Comparison of ENCODE assay signal across 14 mouse cellular contexts in the genomic region with DNA sequence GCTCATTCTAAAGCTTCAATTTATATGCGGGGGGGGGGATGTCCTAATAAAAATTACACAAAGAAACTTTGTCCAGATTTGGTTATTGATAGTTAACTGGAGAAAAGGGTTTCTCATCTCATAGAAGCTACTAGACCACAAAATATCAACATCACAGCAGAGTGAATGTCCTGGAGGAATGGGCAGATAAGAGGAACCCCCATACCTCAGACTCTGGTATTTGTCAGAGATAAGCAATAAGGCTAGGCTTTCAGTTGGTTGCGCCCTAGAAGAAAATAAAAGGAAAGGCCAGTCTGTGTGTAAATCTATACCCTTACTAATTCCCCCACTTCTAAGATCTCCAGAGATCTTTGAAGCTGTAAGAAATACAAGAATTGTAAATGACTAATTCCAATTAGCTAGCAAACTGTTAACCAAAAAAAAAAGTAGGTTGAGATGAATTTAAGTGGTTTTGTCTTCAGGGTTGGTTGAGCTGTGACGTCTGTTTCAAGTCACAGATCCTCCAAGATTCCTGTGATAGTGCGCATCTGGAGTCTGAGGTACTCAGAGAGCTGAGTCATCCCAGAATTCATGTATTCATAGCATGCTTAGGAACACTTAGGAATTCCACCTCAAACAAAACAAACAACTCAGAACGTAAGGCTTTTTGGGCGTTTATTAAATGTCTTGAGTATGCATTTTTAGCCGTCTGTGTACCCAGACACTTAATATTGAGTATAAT.
DNase-seq lines count a peak whose midpoint lies in the region; ATAC-seq and TF ChIP-seq lines count a peak whose summit lies in the region.
"Had no signal": no experiment of that assay in that cellular context is flagged by ENCODE, and none has a peak within 500 bp of the region (broad histone marks: within the 10 kb centered on the region; RNA-seq: fewer than 3 reads in every experiment).

No protein-coding gene starts in this region.

- peaks cover 0 to 69% of the 10 kb centered on the region in 2 experiments; a peak in 2 of 4 replicates for H3K36me3 ChIP-seq in MEL (ENCODE audit: control insufficient read depth in 1 of 2, insufficient read depth in 2 of 2, low read length in 2 of 2)
- H3K36me3 ChIP-seq in liver, embryonic 15.5 days (replicated peaks): no peaks in the 10 kb centered on the region
- H3K36me3 ChIP-seq in hindbrain, embryonic 14.5 days (replicated peaks; ENCODE audit: control insufficient read depth, insufficient read depth): no peaks in the 10 kb centered on the region
- H3K36me3 ChIP-seq in hindbrain, embryonic 16.5 days (ENCODE audit: control insufficient read depth, insufficient read depth, low read length): no peaks in the 10 kb centered on the region

- peak overlapping the region; percentile 51 for H3K4me2 ChIP-seq in liver, embryonic 15.5 days
- H3K4me2 ChIP-seq in hindbrain, embryonic 14.5 days (replicated peaks): no peak overlapping the region
- H3K4me2 ChIP-seq in hindbrain, embryonic 16.5 days (ENCODE audit: low read length): no peak overlapping the region

- WGBS in liver, embryonic 15.5 days (ENCODE audit: insufficient replicate concordance): 23% methylated on average over 7 of the region's 7 CpGs
- 84% methylated on average over 7 of the region's 7 CpGs for WGBS in hindbrain, embryonic 14.5 days
- whole genome bisulfite sequencing in hindbrain, embryonic 16.5 days: 87% methylated on average over 7 of the region's 7 CpGs

- peak overlapping the region; percentile 89 for H3K27ac ChIP-seq in MEL (ENCODE audit: control insufficient read depth, low read depth, low read length)
- peak overlapping the region; percentile 48; the same call in 1 of the 2 replicates for H3K27ac ChIP-seq in embryonic fibroblast, embryonic 13.5 days (ENCODE audit: insufficient read depth, low read length)
- H3K27ac ChIP-seq in liver, embryonic 15.5 days (replicated peaks): peak overlapping the region; percentile 88
- no peak overlapping the region for H3K27ac ChIP-seq in hindbrain, embryonic 14.5 days
- H3K27ac ChIP-seq in hindbrain, embryonic 16.5 days (ENCODE audit: low read depth, low read length): no peak overlapping the region

- TF ChIP-seq CTCF in MEL (IDR thresholded peaks at IDR 0.05 in 2 of 3, conservative IDR thresholded peaks at IDR 0.05 in 1 of 3; ENCODE audit: control insufficient read depth in 1 of 3, insufficient read depth in 1 of 3, low read depth in 2 of 3, low read length in 3 of 3, poor library complexity in 1 of 3, severe bottlenecking in 1 of 3): no peak
- TF ChIP-seq CTCF in embryonic fibroblast, embryonic 13.5 days (IDR thresholded peaks at IDR 0.05; ENCODE audit: borderline replicate concordance, insufficient read depth, low read length): no peak

- TF ChIP-seq EP300 in MEL (IDR thresholded peaks at IDR 0.05; ENCODE audit: low read depth in 1 of 2, low read length in 2 of 2): peak; percentile 98 to 99

- no peaks in the 10 kb centered on the region for H3K9me3 ChIP-seq in MEL (replicated peaks; ENCODE audit: insufficient read depth, low read length)
- no peaks in the 10 kb centered on the region for H3K9me3 ChIP-seq in liver, embryonic 15.5 days (replicated peaks)
- H3K9me3 ChIP-seq in hindbrain, embryonic 14.5 days (ENCODE audit: control insufficient read depth, low read length): no peaks in the 10 kb centered on the region
- H3K9me3 ChIP-seq in hindbrain, embryonic 16.5 days (ENCODE audit: control insufficient read depth, low read length): no peaks in the 10 kb centered on the region

- ATAC-seq in liver, embryonic 15.5 days (ENCODE audit: insufficient read depth): peak; percentile 56
- no peak for ATAC-seq in hindbrain, embryonic 14.5 days (ENCODE audit: low FRiP score)
- ATAC-seq in hindbrain, embryonic 16.5 days: no peak

- H3K4me1 ChIP-seq in MEL (ENCODE audit: control insufficient read depth in 1 of 2, insufficient read depth in 2 of 2, low read length in 2 of 2): peaks cover 49 to 53% of the 10 kb centered on the region in 2 experiments
- peaks cover 16% of the 10 kb centered on the region for H3K4me1 ChIP-seq in embryonic fibroblast, embryonic 13.5 days (ENCODE audit: control insufficient read depth, insufficient read depth, low read length)
- peaks cover 87% of the 10 kb centered on the region for H3K4me1 ChIP-seq in liver, embryonic 15.5 days (replicated peaks)
- H3K4me1 ChIP-seq in hindbrain, embryonic 14.5 days (replicated peaks; ENCODE audit: control insufficient read depth, insufficient read depth, low read length): peaks cover 20% of the 10 kb centered on the region; the same call in 1 of the 2 replicates
- H3K4me1 ChIP-seq in hindbrain, embryonic 16.5 days (ENCODE audit: control insufficient read depth, insufficient read depth, low read depth, low read length): peaks cover 11% of the 10 kb centered on the region

- H3K27me3 ChIP-seq in MEL (ENCODE audit: control insufficient read depth in 1 of 2, insufficient read depth in 2 of 2, low read length in 2 of 2): no peaks in the 10 kb centered on the region
- H3K27me3 ChIP-seq in liver, embryonic 15.5 days: no peaks in the 10 kb centered on the region
- no peaks in the 10 kb centered on the region for H3K27me3 ChIP-seq in hindbrain, embryonic 14.5 days (ENCODE audit: control insufficient read depth, insufficient read depth, low read length)
- no peaks in the 10 kb centered on the region for H3K27me3 ChIP-seq in hindbrain, embryonic 16.5 days (replicated peaks; ENCODE audit: control insufficient read depth, insufficient read depth, low read length)
- H3K27me3 ChIP-seq: CH12.LX had no signal

- H3K79me2 ChIP-seq in MEL (ENCODE audit: control insufficient read depth, insufficient read depth, low read length, poor library complexity): no peaks in the 10 kb centered on the region

- 0 out of 2 replicates have a peak overlapping the region, but pooled peaks have one; percentile 27 for H3K9ac ChIP-seq in MEL (ENCODE audit: control insufficient read depth, low read depth, low read length, poor library complexity, severe bottlenecking)
- H3K9ac ChIP-seq in liver, embryonic 15.5 days: 0 out of 2 replicates have a peak overlapping the region, but pooled peaks have one; percentile 10
- no peak overlapping the region for H3K9ac ChIP-seq in hindbrain, embryonic 14.5 days
- H3K9ac ChIP-seq in hindbrain, embryonic 16.5 days (ENCODE audit: low read depth, low read length): no peak overlapping the region

- DNase-seq in 416B (ENCODE audit: low read depth) (peak; percentile 89), MEL (ENCODE audit: low read depth, low spot score) (peak; percentile 72)
- no peak for DNase-seq in hindbrain, embryonic 14.5 days (ENCODE audit: low spot score)
- no peak for DNase-seq in cerebellum, adult 8-10 months
- no peak for DNase-seq in thymus, postnatal 14 days
- DNase-seq: adrenal gland, postnatal 36 days; cerebellum, adult 2 months; heart, postnatal 14 days; lung, adult 2 months; right cerebral cortex, postnatal 25 days had no signal

- no peak for TF ChIP-seq RAD21 in MEL (IDR thresholded peaks at IDR 0.05; ENCODE audit: low read depth, low read length)

- peak overlapping the region in 1 of 2 experiments; percentile 27; a peak in 2 of 4 replicates for H3K4me3 ChIP-seq in MEL (ENCODE audit: control insufficient read depth in 1 of 2, insufficient read depth in 1 of 2, low read depth in 2 of 2, low read length in 2 of 2)
- no peak overlapping the region for H3K4me3 ChIP-seq in embryonic fibroblast, embryonic 13.5 days (ENCODE audit: insufficient read depth, low read length)
- no peak overlapping the region for H3K4me3 ChIP-seq in liver, embryonic 15.5 days (replicated peaks)
- no peak overlapping the region for H3K4me3 ChIP-seq in hindbrain, embryonic 14.5 days (replicated peaks; ENCODE audit: low read length)
- no peak overlapping the region for H3K4me3 ChIP-seq in hindbrain, embryonic 16.5 days (ENCODE audit: low read length)

- TF ChIP-seq POLR2A in MEL (IDR thresholded peaks at IDR 0.05; ENCODE audit: control insufficient read depth in 1 of 2, insufficient read depth in 1 of 2, low read depth in 1 of 2, low read length in 2 of 2, poor library complexity in 1 of 2): no peak
- TF ChIP-seq POLR2A in embryonic fibroblast, embryonic 13.5 days (IDR thresholded peaks at IDR 0.05; ENCODE audit: low read depth, low read length): no peak

TF ChIP-seq in MEL, 35 proteins besides CTCF, POLR2A, EP300 and RAD21 (continues in another document):
- peak; percentile 96 for TF ChIP-seq MAZ (IDR thresholded peaks at IDR 0.05; ENCODE audit: low read depth, low read length)
- TF ChIP-seq MAX (IDR thresholded peaks at IDR 0.05; ENCODE audit: low read length): peak; percentile 60
- TF ChIP-seq E2F4 (IDR thresholded peaks at IDR 0.05; ENCODE audit: borderline replicate concordance, low read depth, low read length): no peak
- peak; percentile 77 for TF ChIP-seq TAL1 (IDR thresholded peaks at IDR 0.05; ENCODE audit: low read length)
- TF ChIP-seq ZMIZ1 (IDR thresholded peaks at IDR 0.05; ENCODE audit: low read depth, low read length): peak; percentile 75
- 0 out of 2 replicates have a peak, but pooled peaks have one; percentile 34 for TF ChIP-seq ZNF384 (IDR thresholded peaks at IDR 0.05; ENCODE audit: low read depth, low read length)
- peak; percentile 99 for TF ChIP-seq GATA1 (IDR thresholded peaks at IDR 0.05; ENCODE audit: low read depth, low read length)
- TF ChIP-seq MXI1 (IDR thresholded peaks at IDR 0.05; ENCODE audit: low read depth, low read length): 0 out of 2 replicates have a peak, but pooled peaks have one; percentile 53
- TF ChIP-seq ELF1 (IDR thresholded peaks at IDR 0.05; ENCODE audit: low read depth, low read length): 0 out of 2 replicates have a peak, but pooled peaks have one; percentile 23
- 0 out of 2 replicates have a peak, but pooled peaks have one; percentile 19 for TF ChIP-seq TBP (IDR thresholded peaks at IDR 0.05; ENCODE audit: low read depth, low read length)
- no peak for TF ChIP-seq NRF1 (IDR thresholded peaks at IDR 0.05; ENCODE audit: insufficient read depth, low read depth, low read length, poor library complexity, severe bottlenecking)
- TF ChIP-seq HCFC1 (IDR thresholded peaks at IDR 0.05; ENCODE audit: low read depth, low read length): peak; percentile 40; the same call in 1 of the 2 replicates
- 0 out of 2 replicates have a peak, but pooled peaks have one; percentile 48 for TF ChIP-seq ZKSCAN1 (IDR thresholded peaks at IDR 0.05; ENCODE audit: low read depth, low read length)
- peak; percentile 97 for TF ChIP-seq RCOR1 (IDR thresholded peaks at IDR 0.05; ENCODE audit: low read depth, low read length)
- no peak for TF ChIP-seq GABPA (IDR thresholded peaks at IDR 0.05; ENCODE audit: low read depth, low read length)
- TF ChIP-seq MEF2A (IDR thresholded peaks at IDR 0.05; ENCODE audit: extremely low read depth, insufficient replicate concordance, low read depth, low read length, poor library complexity, severe bottlenecking): no peak
- TF ChIP-seq CHD1 (IDR thresholded peaks at IDR 0.05; ENCODE audit: low read depth, low read length): no peak
- 0 out of 2 replicates have a peak, but pooled peaks have one; percentile 31 for TF ChIP-seq JUND (IDR thresholded peaks at IDR 0.05; ENCODE audit: low read depth, low read length)
- peak; percentile 88 for TF ChIP-seq SIN3A (IDR thresholded peaks at IDR 0.05; ENCODE audit: low read length)
- TF ChIP-seq CHD2 (IDR thresholded peaks at IDR 0.05; ENCODE audit: low read length): peak; percentile 57; the same call in 1 of the 2 replicates

Comparison
In these comparisons a context has a peak if more than half of its experiments do, and no peak if none do; other contexts are left out.
1. DNase-seq: peak in 416B (single experiment) and MEL (single experiment); none in hindbrain, embryonic 14.5 days (single experiment), cerebellum, adult 8-10 months (single experiment) and thymus, postnatal 14 days (single experiment).
2. H3K27ac ChIP-seq: peak in MEL (single experiment), embryonic fibroblast, embryonic 13.5 days (single experiment) and liver, embryonic 15.5 days (single experiment); none in hindbrain, embryonic 14.5 days (single experiment) and hindbrain, embryonic 16.5 days (single experiment).
3. H3K9ac ChIP-seq: peak in MEL (single experiment) and liver, embryonic 15.5 days (single experiment); none in hindbrain, embryonic 14.5 days (single experiment) and hindbrain, embryonic 16.5 days (single experiment).